Mouse (Mus musculus) brain, embryonic 14.5 days (tissue): ENCODE results near the gene Chd4.

Experiments used
- CTCF ChIP-seq: fragments of 200-500 bp; IDR thresholded peaks from 2 replicates; pipeline ENCODE4 v1.5.1; 2012; ENCODE audit warnings: inconsistent platforms, mild to moderate bottlenecking, moderate library complexity, borderline replicate concordance; ENCODE audit not compliant: insufficient read depth, insufficient read length; ENCODE audit errors: extremely low read depth
- POLR2A ChIP-seq: fragments of 200-500 bp; IDR thresholded peaks from 2 replicates; pipeline ENCODE4 v1.6.1; 2012; ENCODE audit warnings: mild to moderate bottlenecking, inconsistent platforms, borderline replicate concordance; ENCODE audit not compliant: poor library complexity, insufficient read depth, insufficient read length, severe bottlenecking; ENCODE audit errors: extremely low read depth

- TF ChIP-seq POLR2A (no peak), CTCF (no peak)
Observed at GRCm38 (mm10) chr6:125081394-125081793, 14.4 kb upstream of the Chd4 start.
